ENCODE assay signal across 9 mouse cellular contexts in the genomic region with DNA sequence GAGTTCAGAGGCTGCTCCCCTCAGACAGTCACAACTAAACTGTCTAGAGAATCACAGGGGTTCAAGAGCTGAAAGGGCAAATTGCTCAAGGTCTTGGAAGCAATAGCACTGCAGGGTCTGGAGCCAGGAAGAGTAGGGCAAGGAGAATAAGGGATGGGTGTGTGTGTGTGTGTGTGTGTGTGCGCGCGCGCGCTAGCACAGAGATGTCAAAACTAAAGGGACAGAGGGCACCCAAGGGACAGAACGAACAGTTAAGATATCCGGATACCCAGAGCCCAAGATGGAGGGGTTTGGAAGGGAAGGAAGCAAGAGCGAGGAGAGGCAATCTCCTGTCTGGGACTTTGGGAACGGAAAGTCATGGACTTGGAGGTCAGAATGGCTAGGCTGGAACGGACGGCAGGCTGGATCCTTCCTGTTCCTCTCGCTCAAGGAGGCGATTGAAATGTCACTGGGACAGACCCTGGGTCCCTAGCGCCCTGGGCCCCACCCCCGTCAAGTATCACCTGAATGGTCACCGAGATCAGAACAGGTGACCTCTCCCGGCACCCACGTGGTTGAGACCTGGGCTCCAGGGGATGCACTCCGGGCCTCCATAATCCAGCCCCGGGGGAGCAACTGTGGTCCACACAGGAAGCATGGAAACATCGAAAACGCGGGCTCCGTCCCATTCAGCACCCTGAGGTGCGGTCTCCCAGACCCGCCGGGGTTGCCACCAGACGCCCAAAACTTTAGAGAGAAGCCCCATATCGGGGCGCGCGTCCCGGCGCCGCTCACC. TPM values are rescaled to one million over a fixed set of nuclear protein-coding genes. Genes with fewer than 3 reads are reported as not detected.
DNase-seq lines count a peak whose midpoint lies in the region; ATAC-seq lines count a peak whose summit lies in the region.
"Had no signal": no experiment of that assay in that cellular context is flagged by ENCODE, and none has a peak within 500 bp of the region (broad histone marks: within the 10 kb centered on the region; RNA-seq: fewer than 3 reads in every experiment).

No protein-coding gene starts in this region.

- H3K9me3 ChIP-seq in embryonic facial prominence, embryonic 10.5 days, result no peaks in the 10 kb centered on the region
- no peaks in the 10 kb centered on the region for H3K9me3 ChIP-seq in midbrain, embryonic 12.5 days

- 8% methylated on average over 35 of the region's 35 CpGs for WGBS in embryonic facial prominence, embryonic 10.5 days
- WGBS in midbrain, embryonic 12.5 days, result 8% methylated on average over 35 of the region's 35 CpGs

- peak overlapping the region; percentile 91 for H3K4me2 ChIP-seq in midbrain, embryonic 12.5 days (replicated peaks)

- H3K36me3 ChIP-seq in embryonic facial prominence, embryonic 10.5 days (replicated peaks), result peaks cover 69% of the 10 kb centered on the region
- H3K36me3 ChIP-seq in midbrain, embryonic 12.5 days, result peaks cover 63% of the 10 kb centered on the region

- peak overlapping the region; percentile 92 for H3K9ac ChIP-seq in midbrain, embryonic 12.5 days (replicated peaks)

- H3K27ac ChIP-seq in embryonic facial prominence, embryonic 10.5 days (replicated peaks), result peak overlapping the region; percentile 93
- H3K27ac ChIP-seq in midbrain, embryonic 12.5 days (replicated peaks), result peak overlapping the region; percentile 77

- no peaks in the 10 kb centered on the region for H3K27me3 ChIP-seq in embryonic facial prominence, embryonic 10.5 days (replicated peaks; ENCODE audit: low read depth, poor library complexity, severe bottlenecking)
- no peaks in the 10 kb centered on the region for H3K27me3 ChIP-seq in midbrain, embryonic 12.5 days

- DNase-seq in cerebellum, adult 11-12 months, result no peak
- peak; percentile 11 for DNase-seq in 3T3-L1 (ENCODE audit: low read depth, low spot score)
- DNase-seq in embryonic facial prominence, embryonic 10.5 days (ENCODE audit: low spot score), result no peak
- DNase-seq in embryo, embryonic 10.5 days (ENCODE audit: low spot score), result no peak
- no peak for DNase-seq in urinary bladder, postnatal 10 days (ENCODE audit: low spot score)

- peak overlapping the region; percentile 97 for H3K4me3 ChIP-seq in embryonic facial prominence, embryonic 10.5 days
- H3K4me3 ChIP-seq in midbrain, embryonic 12.5 days, result peak overlapping the region; percentile 97

- ATAC-seq in cerebellum, adult (ENCODE audit: insufficient number of reproducible peaks, low FRiP score, low TSS enrichment), result peak; percentile 41; the same call in 1 of the 2 replicates
- peak; percentile 30 for ATAC-seq in inflammation-experienced regulatory T-cells, adult 6 months
- peak; percentile 73 for ATAC-seq in midbrain, embryonic 12.5 days (ENCODE audit: low FRiP score, low read depth)

- peaks cover 21% of the 10 kb centered on the region for H3K4me1 ChIP-seq in embryonic facial prominence, embryonic 10.5 days
- peaks cover 17% of the 10 kb centered on the region for H3K4me1 ChIP-seq in midbrain, embryonic 12.5 days

RNA-seq across cellular contexts. Expression of gene Timm50, which starts 0.5 kb away (rescaled TPM):
- polyA plus RNA-seq in embryonic facial prominence, embryonic 10.5 days (2016; fragmentation: Nextera tagmentation; extraction: Ambion mirVana), result 215 and 243 TPM in 2 replicates
- 10 to 100 TPM; 27.6 to 39.1 (median 36.4) TPM for polyA plus RNA-seq in inflammation-experienced regulatory T-cells, adult 6 months (2017; shearing (Covaris generic))
- polyA plus RNA-seq in midbrain, embryonic 12.5 days (2016; fragmentation: Nextera tagmentation; extraction: Ambion mirVana), result 188 and 193 TPM in 2 replicates

RNA-seq across cellular contexts. Expression of gene Dll3, which starts 9.3 kb away (rescaled TPM):
- polyA plus RNA-seq in embryonic facial prominence, embryonic 10.5 days (2016; fragmentation: Nextera tagmentation; extraction: Ambion mirVana), result 7.3 and 13.9 TPM in 2 replicates
- polyA plus RNA-seq in inflammation-experienced regulatory T-cells, adult 6 months (2017; shearing (Covaris generic)), result not detected
- 86.8 and 91.4 TPM in 2 replicates for polyA plus RNA-seq in midbrain, embryonic 12.5 days (2016; fragmentation: Nextera tagmentation; extraction: Ambion mirVana)

RNA-seq across cellular contexts. Expression of gene Selenov, which starts 20.4 kb away (rescaled TPM):
- polyA plus RNA-seq in embryonic facial prominence, embryonic 10.5 days (2016; fragmentation: Nextera tagmentation; extraction: Ambion mirVana), result 0.18 and 0.49 TPM in 2 replicates
- not detected for polyA plus RNA-seq in inflammation-experienced regulatory T-cells, adult 6 months (2017; shearing (Covaris generic))
- polyA plus RNA-seq in midbrain, embryonic 12.5 days (2016; fragmentation: Nextera tagmentation; extraction: Ambion mirVana), result 0.90 and 1.6 TPM in 2 replicates
- polyA plus RNA-seq: large intestine, adult 2 months had no signal

RNA-seq across cellular contexts. Expression of gene Supt5, which starts 27.2 kb away (rescaled TPM):
- 122 and 124 TPM in 2 replicates for polyA plus RNA-seq in embryonic facial prominence, embryonic 10.5 days (2016; fragmentation: Nextera tagmentation; extraction: Ambion mirVana)
- 100 to 1,000 TPM in 2 of 3 experiments, 10 to 100 TPM in 1; 95.7 to 122 (median 120) TPM for polyA plus RNA-seq in inflammation-experienced regulatory T-cells, adult 6 months (2017; shearing (Covaris generic))
- 105 and 107 TPM in 2 replicates for polyA plus RNA-seq in midbrain, embryonic 12.5 days (2016; fragmentation: Nextera tagmentation; extraction: Ambion mirVana)

RNA-seq across cellular contexts. Expression of gene Eid2b, which starts 33.8 kb away (rescaled TPM):
- polyA plus RNA-seq in embryonic facial prominence, embryonic 10.5 days (2016; fragmentation: Nextera tagmentation; extraction: Ambion mirVana), result 9.3 and 9.7 TPM in 2 replicates
- 1 to 10 TPM in 1 of 3 experiments, under 1 TPM in 2; 0.34 to 1.7 (median 0.44) TPM for polyA plus RNA-seq in inflammation-experienced regulatory T-cells, adult 6 months (2017; shearing (Covaris generic))
- 25.2 and 27.4 TPM in 2 replicates for polyA plus RNA-seq in midbrain, embryonic 12.5 days (2016; fragmentation: Nextera tagmentation; extraction: Ambion mirVana)
